Comparison of ENCODE assay signal across 25 mouse cellular contexts in genomic region chr2:38956062-38956461, GRCm38 (mm10). TPM values are rescaled to one million over a fixed set of nuclear protein-coding genes. Genes with fewer than 3 reads are reported as not detected.
"Had no signal": no experiment of that assay in that cellular context is flagged by ENCODE, and none has a peak within 500 bp of the region (broad histone marks: within the 10 kb centered on the region; RNA-seq: fewer than 3 reads in every experiment).

No protein-coding gene starts in this region.

- H3K9ac ChIP-seq: heart, embryonic 12.5 days; hindbrain, embryonic 13.5 days; hindbrain, embryonic 15.5 days; kidney, embryonic 15.5 days; limb, embryonic 13.5 days; limb, embryonic 15.5 days; liver, embryonic 12.5 days had no signal

- H3K27me3 ChIP-seq: heart, embryonic 12.5 days; hindbrain, embryonic 13.5 days; hindbrain, embryonic 15.5 days; kidney, embryonic 15.5 days; limb, embryonic 13.5 days; limb, embryonic 15.5 days had no signal

- H3K4me1 ChIP-seq: hindbrain, embryonic 15.5 days; kidney, embryonic 15.5 days; limb, embryonic 13.5 days had no signal

- H3K4me2 ChIP-seq: heart, embryonic 12.5 days; hindbrain, embryonic 13.5 days; hindbrain, embryonic 15.5 days; kidney, embryonic 15.5 days; limb, embryonic 13.5 days; limb, embryonic 15.5 days; liver, embryonic 12.5 days had no signal

- ATAC-seq: hindbrain, postnatal 0 days; intestine, embryonic 16.5 days; liver, embryonic 12.5 days had no signal

- H3K36me3 ChIP-seq: hindbrain, embryonic 13.5 days; hindbrain, embryonic 15.5 days; kidney, embryonic 15.5 days; limb, embryonic 15.5 days; liver, embryonic 12.5 days had no signal

- DNase-seq: gastrocnemius, postnatal 10 days; gastrocnemius, postnatal 36 days; heart, adult 11 months; heart, adult 2 months; heart, postnatal 10 days; heart, postnatal 36 days; kidney, adult 11 months; kidney, adult 2 months; kidney, adult 9 months; kidney, postnatal 14 days; kidney, postnatal 36 days; layer of hippocampus, adult 9-11 months; layer of hippocampus, postnatal 36 days; left cerebral cortex, postnatal 4 days had no signal

- H3K27ac ChIP-seq: heart, adult 2 months; hindbrain, embryonic 13.5 days; hindbrain, embryonic 15.5 days; hindbrain, postnatal 0 days; kidney, embryonic 15.5 days; kidney, postnatal 0 days; limb, embryonic 13.5 days; limb, embryonic 15.5 days; liver, embryonic 12.5 days had no signal

- H3K4me3 ChIP-seq: heart, adult 2 months; heart, embryonic 12.5 days; hindbrain, embryonic 13.5 days; hindbrain, embryonic 15.5 days; kidney, embryonic 15.5 days; limb, embryonic 13.5 days; limb, embryonic 15.5 days; liver, embryonic 12.5 days had no signal

- H3K9me3 ChIP-seq: hindbrain, embryonic 13.5 days; hindbrain, embryonic 15.5 days; kidney, embryonic 15.5 days; limb, embryonic 13.5 days; limb, embryonic 15.5 days; liver, embryonic 12.5 days had no signal

RNA-seq across cellular contexts. Expression of gene Olfml2a, which starts 24.3 kb away (rescaled TPM):
- total RNA-seq: hematopoietic stem cell, adult 5-6 weeks had no signal
